Mouse (Mus musculus) spleen, embryonic (tissue): ENCODE measurements around the gene Mafk.

Experiments used
- CTCF ChIA-PET: fragments of 350-600 bp; sonication (Branson Sonifier 250); formaldehyde crosslinking; loops from one replicate; lab custom pipeline; 2022; lab: Charles Lee

Gene Mafk

DNA sequence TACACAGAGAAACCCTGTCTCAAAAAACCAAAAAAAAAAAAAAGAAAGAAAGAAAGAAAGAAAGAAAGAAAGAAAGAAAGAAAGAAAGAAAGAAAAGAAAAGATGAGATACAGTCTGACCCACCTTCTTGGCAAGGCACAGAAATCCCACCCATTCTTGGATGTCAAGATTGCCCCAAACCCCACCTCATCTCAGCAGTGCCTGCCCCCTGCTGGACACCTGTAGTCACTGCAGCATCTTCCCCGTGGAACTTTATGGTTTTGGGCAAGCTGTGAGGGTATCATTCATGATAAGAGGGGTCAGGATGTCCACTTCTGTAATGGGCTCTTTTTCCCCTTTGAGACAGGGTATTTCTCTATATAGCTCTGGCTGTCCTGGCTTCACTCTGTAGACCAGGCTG, 26.0 kb downstream of the Mafk start:
- CTCF ChIA-PET = interaction anchor here (0.6 kb wide), 2 partner anchors 29 to 1290 kb away, joined by 3 to 5 read pairs; no protein-coding TSS in a partner anchor

DNA sequence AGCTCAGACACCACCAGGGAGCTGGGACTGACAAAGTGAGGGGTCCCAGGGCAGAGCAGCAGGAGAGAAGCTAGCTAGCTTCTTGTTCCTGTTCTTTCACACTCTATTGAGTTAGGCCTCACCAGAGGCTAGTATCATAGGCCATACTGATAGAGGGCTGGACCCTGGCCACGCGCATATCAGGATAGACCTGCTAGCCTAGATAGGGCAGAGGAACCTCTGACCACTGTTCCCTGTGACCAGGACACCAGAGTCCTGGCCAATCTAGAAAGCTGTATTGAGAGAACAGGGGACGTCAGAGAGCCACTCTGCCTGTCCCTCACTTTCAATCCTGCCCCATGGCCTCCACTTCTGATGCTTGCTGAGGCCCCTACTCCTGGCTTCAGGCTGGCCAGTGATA, 26.7 kb downstream of the Mafk start:
- CTCF ChIA-PET = no interaction called here

GRCm38 (mm10) chr5:139818801-139819200, 27.5 kb downstream of the Mafk start:
- CTCF ChIA-PET = interaction anchor here (0.6 kb wide), 1 partner anchor 275 kb away, joined by 3 read pairs; no protein-coding TSS in a partner anchor

DNA sequence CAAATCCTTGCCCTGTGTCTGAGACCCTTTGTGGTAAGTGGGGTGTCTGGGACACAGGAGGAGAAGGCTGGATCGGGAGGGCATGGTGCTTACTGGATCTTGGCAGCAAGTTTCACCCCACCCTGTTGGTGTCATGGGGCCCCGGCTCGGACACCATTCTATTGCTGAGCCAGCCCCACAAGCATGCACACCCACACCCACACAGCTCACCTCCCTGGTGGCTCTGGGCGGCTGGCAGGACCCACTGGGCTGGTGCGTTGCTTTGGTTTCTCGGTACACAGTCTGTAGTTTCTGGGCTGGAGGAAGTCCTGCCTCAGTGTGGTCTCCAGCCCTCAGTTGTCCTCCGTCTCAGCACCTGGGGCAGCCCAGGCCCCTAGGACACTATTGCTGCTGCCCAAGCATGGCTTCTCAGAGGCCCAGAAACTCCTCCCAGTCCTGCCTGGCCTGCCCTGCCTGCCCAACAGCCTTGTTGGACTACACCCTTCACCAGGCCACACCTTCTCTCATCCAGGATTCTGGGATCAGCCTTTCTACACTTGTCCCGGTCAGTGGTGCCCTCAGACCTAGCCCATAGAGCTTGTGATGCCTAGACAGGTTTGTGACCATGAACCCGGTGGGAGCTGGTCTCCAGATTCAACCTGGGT, 28.3 kb downstream of the Mafk start, which contains the start of gene Tmem184a:
Gene Tmem184a (minus strand): TSS at position 380 of the 644 bp plus-strand sequence.
- CTCF ChIA-PET = no interaction called here

DNA sequence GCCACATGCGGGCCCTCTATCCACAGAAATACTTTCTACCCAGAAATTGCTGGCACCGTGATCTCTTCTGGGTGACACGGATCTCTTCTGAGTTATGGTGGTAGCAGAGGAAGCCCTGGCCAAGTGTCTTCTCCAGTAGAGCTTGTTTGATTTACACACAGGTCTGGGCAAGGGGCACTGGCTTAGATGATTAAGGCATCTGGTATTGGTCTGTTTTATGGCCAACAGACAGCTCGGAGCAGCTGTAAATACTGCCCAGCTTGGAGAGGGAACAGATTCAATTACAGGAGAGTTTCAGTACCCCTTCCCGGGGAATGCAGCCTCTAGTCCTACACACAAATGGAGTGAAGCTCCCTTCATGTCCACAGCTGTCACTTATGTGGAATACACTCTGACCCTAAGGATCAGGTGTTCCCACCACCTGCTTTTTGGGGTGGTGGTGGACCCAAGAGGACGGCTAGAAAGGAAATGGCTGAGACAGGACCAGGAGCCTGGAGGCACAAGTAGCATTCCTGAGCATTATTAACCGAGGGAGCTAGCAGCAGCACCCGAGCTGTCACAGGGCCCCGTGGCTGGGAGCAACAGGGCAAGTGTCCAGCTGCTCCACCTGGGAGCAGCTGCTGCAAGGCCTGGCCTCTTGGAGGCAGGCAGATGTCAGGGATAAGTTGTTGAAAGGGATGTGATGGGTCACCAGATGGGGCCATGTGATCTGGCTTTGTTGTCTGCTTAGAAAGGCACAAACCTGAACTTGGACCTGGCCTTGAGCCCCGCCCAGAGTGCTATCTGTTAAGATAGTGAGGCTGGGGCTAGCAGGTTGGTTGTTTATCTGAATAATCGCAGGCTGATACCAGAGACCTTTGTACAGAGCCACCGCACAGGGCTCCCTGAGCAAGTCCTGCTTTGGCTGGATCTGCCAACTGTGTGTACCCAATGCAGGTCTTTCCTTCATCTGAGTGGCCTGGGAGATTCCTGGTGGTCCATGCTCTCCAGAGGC, 30.4 kb downstream of the Mafk start:
- CTCF ChIA-PET = no interaction called here

- CTCF ChIA-PET = no interaction called here
These were observed 33.2 kb downstream of the Mafk start for GRCm38 (mm10) chr5:139824531-139824930.

DNA sequence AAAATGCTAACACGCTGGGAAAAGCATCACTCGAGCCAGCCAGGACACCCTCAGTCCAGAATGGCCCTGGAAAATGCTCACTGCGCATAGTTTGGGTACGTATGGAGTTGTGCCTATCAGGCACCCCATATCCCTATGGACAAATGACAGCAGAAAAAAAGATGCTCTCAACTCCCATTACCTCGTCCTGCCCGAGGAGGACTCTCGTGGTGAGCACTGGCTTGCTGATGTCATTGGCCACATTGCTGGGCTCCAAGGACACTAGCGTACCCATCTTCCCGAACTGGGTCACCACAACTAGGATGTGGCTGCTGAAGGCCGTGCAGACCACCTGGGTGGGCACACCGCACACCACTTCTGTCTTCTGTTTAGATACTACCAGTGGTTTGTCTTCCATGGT, 34.6 kb downstream of the Mafk start:
- CTCF ChIA-PET = no interaction called here

GRCm38 (mm10) chr5:139826357-139827055, 35.2 kb downstream of the Mafk start, which contains the start of the genes Gm26938 and Psmg3:
Gene Gm26938, minus strand, starts transcription at chr5:139826407.
Gene Psmg3, minus strand, starts transcription at chr5:139826885.
- CTCF ChIA-PET = no interaction called here

DNA sequence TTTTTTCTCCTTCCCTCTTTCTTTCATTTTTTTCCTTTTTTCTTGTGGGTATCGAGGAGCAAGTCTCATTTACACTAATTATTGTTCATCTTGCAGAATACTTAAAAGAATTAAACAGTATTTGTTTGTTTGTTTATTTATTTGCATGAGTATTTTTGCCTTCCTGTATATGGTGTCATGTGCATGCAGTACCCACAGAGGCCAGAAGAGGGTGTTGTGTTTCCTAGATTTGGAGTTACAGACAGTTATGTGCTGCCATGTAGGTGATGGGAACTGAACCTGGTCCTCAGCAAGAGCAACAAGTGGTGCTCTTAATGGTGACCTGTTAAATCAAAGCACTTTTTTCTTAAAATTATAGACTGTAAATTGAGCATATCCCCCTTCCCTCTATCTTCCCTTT, 36.3 kb downstream of the Mafk start:
- CTCF ChIA-PET = no interaction called here

GRCm38 (mm10) chr5:139829384-139829783, 38.1 kb downstream of the Mafk start:
- CTCF ChIA-PET = interaction anchor here (0.6 to 1.0 kb wide), 2 partner anchors 39 to 85 kb away, joined by 4 read pairs; no protein-coding TSS in a partner anchor

- CTCF ChIA-PET = no interaction called here
These were observed 39.4 kb downstream of the Mafk start for GRCm38 (mm10) chr5:139830734-139831133.

DNA sequence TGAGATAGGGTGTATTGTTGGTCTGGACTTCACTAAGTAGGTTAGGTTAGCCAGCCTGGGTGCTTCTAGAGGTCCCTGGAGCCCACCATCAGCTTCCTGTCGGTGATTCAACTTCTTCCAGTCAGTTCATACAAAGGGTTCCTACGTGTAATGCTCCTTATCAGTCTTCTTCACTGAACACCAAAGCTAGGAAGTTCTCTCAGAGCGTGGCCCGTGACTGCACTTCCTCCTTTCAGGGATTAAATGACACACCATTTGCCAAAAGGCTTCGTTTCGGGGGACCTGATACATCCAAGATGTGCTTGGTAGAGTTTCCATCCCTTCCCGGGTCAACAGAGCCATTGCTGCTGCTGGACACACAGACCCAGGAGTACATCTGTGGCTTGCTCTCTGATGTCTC, 40.8 kb downstream of the Mafk start:
- CTCF ChIA-PET = no interaction called here

DNA sequence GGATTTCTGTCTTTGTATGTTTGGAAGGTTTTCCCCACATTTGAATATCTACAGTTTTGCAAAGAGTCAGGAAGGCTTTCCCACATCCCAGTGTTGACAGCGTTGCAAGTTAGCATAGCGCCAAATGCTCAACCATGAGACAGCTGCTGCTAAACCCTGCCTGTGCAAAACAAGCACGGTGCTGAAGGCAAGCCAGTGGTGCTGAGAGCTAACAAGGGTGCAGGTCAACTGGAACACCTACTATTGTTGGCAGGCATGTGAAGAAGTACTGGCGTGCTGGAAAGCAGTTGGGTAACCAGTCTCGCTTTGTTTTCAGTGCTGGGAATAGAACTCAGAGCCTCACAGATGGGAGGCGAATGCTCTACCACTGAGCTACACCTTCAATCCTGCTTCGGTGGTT, 44.4 kb downstream of the Mafk start:
- CTCF ChIA-PET = no interaction called here

DNA sequence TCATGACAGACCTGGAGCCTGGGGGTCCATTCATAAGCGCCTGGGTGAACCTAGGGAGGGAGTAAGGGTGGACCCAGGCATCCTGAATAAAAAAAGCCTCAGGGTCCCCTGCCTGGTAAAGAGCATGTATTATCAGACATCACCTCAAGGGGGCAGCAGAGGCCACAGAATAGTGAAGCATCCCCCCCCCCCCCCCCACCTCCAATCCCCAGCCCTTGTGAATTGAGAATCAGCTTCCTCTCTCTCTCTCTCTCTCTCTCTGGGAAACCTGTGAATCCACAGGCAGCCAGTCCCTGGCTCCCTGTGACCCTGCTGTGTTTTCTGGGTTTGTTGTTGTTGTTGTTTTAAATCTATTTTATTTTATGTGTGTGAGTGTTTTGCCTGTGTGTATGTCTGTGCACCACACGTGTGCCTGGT, 47.2 kb downstream of the Mafk start:
- CTCF ChIA-PET = interaction anchor here (0.6 kb wide), 3 partner anchors 457 to 709 kb away, joined by 3 read pairs; no protein-coding TSS in a partner anchor

GRCm38 (mm10) chr5:139839142-139839541, 47.8 kb downstream of the Mafk start:
- CTCF ChIA-PET = interaction anchor here (0.6 kb wide), 2 partner anchors 456 to 493 kb away, joined by 3 read pairs; no protein-coding TSS in a partner anchor

GRCm38 (mm10) chr5:139849626-139850320, 58.5 kb downstream of the Mafk start:
- CTCF ChIA-PET = no interaction called here
